Mouse (Mus musculus) bone marrow, adult 2 months (tissue): ENCODE data around the gene Tuba1b.

ENCODE experiments used
- CTCF ChIP-seq: fragments of 200-500 bp; IDR thresholded peaks from 2 replicates; pipeline ENCODE4 v1.5.1; 2011; ENCODE audit warnings: low read length, control low read depth; ENCODE audit not compliant: control insufficient read depth, insufficient read depth
- POLR2A ChIP-seq: fragments of 200-500 bp; IDR thresholded peaks from 2 replicates; pipeline ENCODE4 v1.6.1; 2011; ENCODE audit warnings: low read depth, mild to moderate bottlenecking, control low read depth, low read length, borderline replicate concordance; ENCODE audit not compliant: control insufficient read depth

DNA sequence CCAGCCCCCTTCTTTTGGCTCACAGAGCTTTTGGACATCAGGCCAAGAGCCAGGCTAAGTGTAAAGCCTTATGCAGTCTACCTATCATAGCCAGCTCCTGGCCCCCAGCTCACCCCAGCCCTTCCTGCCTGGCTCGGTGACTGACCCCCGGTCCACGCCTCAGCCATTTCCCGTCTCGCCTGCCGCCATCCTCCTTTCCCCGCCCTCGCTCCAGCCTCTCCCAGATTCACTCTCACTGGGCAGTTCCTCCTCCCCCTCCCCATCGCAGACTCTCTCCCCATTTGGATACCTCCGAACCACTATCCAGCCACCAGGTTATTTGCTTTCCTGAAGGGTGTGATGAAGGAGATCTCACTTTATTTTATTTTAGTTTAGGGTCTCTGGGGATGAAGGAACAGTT is 36.9 kb downstream of the Tuba1b start:
- no peak for TF ChIP-seq CTCF
- TF ChIP-seq POLR2A, result no peak
